Mouse (Mus musculus) liver, embryonic 15.5 days (tissue): Measurements from ENCODE around the gene Nup133. TPM values are rescaled to one million over a fixed set of nuclear protein-coding genes. Genes with fewer than 3 reads are reported as not detected.

Source experiments
- ATAC-seq: fragments of 200-750 bp; cut with Nextera tagmentation; 2 replicates; pipeline ENCODE4 v1.8.0; 2017; ENCODE audit warnings: moderate number of reproducible peaks, mild to moderate bottlenecking, moderate library complexity; ENCODE audit not compliant: insufficient read depth
- H3K27ac ChIP-seq: fragments of 300-500 bp; sonication (generic); replicated peaks from 2 replicates; pipeline ENCODE4 v1.5.1; 2015; ENCODE audit warnings: mild to moderate bottlenecking, inconsistent platforms
- H3K27me3 ChIP-seq: fragments of 300-500 bp; sonication (generic); 2 replicates; pipeline ENCODE4 v1.6.1; 2015; ENCODE audit warnings: mild to moderate bottlenecking, inconsistent platforms
- H3K36me3 ChIP-seq: fragments of 300-500 bp; sonication (generic); replicated peaks from 2 replicates; pipeline ENCODE4 v1.6.1; 2015; ENCODE audit warnings: moderate library complexity, mild to moderate bottlenecking, inconsistent platforms
- H3K4me1 ChIP-seq: fragments of 300-500 bp; sonication (generic); replicated peaks from 2 replicates; pipeline ENCODE4 v1.6.1; 2015; ENCODE audit warnings: inconsistent platforms
- H3K4me2 ChIP-seq: fragments of 300-500 bp; sonication (generic); 2 replicates; pipeline ENCODE4 v1.6.1; 2015; ENCODE audit warnings: moderate library complexity, mild to moderate bottlenecking, inconsistent platforms
- H3K4me3 ChIP-seq: fragments of 300-500 bp; sonication (generic); replicated peaks from 2 replicates; pipeline ENCODE4 v1.5.1; 2015; ENCODE audit warnings: mild to moderate bottlenecking, inconsistent platforms
- H3K9ac ChIP-seq: fragments of 300-500 bp; sonication (generic); 2 replicates; pipeline ENCODE4 v1.6.1; 2015; ENCODE audit warnings: moderate library complexity, mild to moderate bottlenecking, inconsistent platforms
- H3K9me3 ChIP-seq: fragments of 300-500 bp; sonication (generic); replicated peaks from 2 replicates; pipeline ENCODE4 v1.6.1; 2016; ENCODE audit warnings: inconsistent platforms
- WGBS: fragments of 180-500 bp; shearing (Covaris S2); methylation state at CpG from one replicate; pipeline ENCODE4 v1.1.7; 2015; ENCODE audit warnings: mixed read lengths; ENCODE audit not compliant: insufficient replicate concordance; 5-methylcytosine and 5-hydroxymethylcytosine counted together
- polyA plus RNA-seq: library from polyadenylated mRNA; unstranded; fragments of >200 nt; fragmentation: Nextera tagmentation; extraction: Ambion mirVana; gene quantifications from 2 replicates; pipeline ENCODE4 v1.2.1, GENCODE M21; 2015

Nup133 gene
- polyA plus RNA-seq, 1 experiment from 2014 or later = 19.2 TPM

DNA sequence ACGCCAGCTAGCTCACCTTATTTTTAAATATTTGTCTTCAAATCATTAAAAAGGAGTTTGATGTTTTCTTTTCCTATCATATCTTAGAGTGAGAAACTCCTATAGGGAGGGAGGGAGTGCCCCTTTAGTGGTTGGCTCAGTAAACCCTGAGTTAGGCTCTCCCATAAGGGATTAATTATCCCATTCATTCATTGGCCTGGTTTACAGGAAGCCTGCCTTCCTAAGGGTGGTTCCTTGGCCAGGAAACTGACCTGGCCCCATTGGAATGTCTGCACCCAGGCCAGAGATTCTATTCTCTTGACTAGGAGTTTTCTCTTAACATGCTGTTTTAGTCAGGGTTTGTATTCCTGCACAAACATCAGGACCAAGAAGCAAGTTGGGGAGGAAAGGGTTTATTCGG, 61.1 kb downstream of the Nup133 start:
- Histone ChIP-seq H3K4me2 (no peak overlapping the region), H3K9ac (no peak overlapping the region), H3K27ac (no peak overlapping the region), H3K36me3 (no peaks in the 10 kb centered on the region), H3K4me1 (peaks cover 7% of the 10 kb centered on the region; the same call in 1 of the 2 replicates), H3K9me3 (no peaks in the 10 kb centered on the region), H3K27me3 (peaks cover 81% of the 10 kb centered on the region), H3K4me3 (no peak overlapping the region)
- 57% methylated on average over 2 of the region's 2 CpGs for WGBS
- ATAC-seq = no peak

DNA sequence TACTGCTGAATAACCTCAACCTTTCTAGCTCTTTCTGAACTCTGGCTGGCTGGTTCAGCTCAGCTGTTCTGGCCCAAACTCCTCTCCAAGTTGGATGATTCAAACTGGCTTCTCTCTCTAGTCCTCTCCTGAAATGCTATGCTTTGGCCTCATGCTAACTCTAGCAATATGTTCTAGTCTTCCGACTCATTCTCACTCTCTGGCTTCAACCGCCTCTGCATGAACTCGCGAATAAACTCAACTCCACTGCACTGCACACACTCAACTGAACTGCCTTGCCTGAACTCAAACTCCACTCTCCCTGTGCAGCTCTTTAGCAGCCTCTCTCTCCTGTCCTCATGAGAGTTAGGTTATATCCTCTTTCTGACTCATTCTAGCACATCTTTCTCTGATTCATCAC, 61.9 kb downstream of the Nup133 start:
- Histone ChIP-seq H3K9me3 (no peaks in the 10 kb centered on the region), H3K36me3 (no peaks in the 10 kb centered on the region), H3K27ac (no peak overlapping the region), H3K4me3 (no peak overlapping the region), H3K4me1 (peaks cover 6% of the 10 kb centered on the region; the same call in 1 of the 2 replicates), H3K9ac (no peak overlapping the region), H3K27me3 (peaks cover 74% of the 10 kb centered on the region), H3K4me2 (no peak overlapping the region)
- 81% methylated on average over 4 of the region's 4 CpGs for WGBS
- no peak for ATAC-seq

DNA sequence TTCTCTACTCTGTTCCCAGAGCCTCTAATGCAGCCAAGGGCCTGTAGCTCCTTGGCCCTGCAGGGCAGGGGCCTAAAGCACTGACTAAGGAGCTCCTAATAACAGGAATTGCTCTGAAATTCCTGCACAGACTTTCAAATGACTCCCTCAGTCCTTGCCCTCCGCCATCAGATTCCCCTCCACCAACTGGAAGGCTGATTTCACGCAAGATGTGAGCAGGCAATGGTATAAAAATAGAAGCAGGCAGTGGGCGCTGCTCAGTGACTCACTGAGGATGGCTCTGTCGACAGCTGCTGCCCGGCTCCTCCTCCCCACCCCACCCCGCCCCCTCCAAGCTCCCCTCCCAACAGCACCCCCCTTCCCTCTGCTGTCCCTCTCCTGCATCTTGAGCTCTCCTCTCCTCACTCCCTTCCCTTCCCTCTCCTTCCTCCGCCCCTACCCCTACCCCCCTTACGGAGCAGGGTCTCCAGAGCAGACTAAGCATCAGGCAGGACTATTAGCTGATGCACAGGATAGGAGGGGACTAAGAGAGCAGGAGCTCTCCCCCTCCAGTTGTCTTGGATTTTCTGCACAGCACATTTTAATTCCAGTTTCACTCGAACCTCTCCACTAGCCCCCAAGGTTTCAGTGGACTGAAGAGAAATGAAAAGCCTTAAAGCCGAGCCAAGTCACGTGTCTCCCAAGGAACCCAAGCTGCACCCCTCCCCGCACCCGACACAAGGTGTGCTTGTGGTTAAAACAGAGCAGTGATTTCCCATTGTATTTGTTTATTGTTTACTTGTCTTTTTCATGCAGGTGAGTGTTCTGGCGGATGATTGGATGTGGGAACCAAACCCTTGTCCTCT, 64.1 kb downstream of the Nup133 start:
- H3K9ac ChIP-seq = no peak overlapping the region
- H3K4me3 ChIP-seq = no peak overlapping the region
- H3K4me1 ChIP-seq = no peaks in the 10 kb centered on the region
- H3K27ac ChIP-seq = no peak overlapping the region
- peaks cover 55% of the 10 kb centered on the region for H3K27me3 ChIP-seq
- H3K4me2 ChIP-seq = no peak overlapping the region
- ATAC-seq = no peak
- H3K36me3 ChIP-seq = no peaks in the 10 kb centered on the region
- H3K9me3 ChIP-seq = no peaks in the 10 kb centered on the region
- WGBS = 4% methylated on average over 14 of the region's 14 CpGs

DNA sequence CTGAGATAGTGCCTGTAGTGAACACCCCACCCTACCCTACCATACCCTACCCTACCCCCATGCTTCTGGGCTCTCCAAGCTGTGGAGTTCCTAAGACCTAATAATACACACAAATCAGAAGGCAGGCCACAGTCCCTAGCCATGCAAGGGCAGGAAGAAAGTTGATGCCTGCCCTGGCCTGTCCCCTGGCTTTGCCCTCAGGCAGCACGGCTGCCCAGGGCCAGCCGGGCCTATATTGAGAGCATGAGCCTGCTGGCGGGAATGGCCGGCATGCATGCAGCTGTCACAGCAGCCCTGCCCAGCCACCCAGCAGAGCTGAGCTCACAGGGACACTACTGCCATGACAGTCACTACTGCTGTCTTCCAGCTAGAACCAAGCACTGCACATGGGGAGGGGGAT, 66.0 kb downstream of the Nup133 start:
- Histone ChIP-seq H3K9me3 (no peaks in the 10 kb centered on the region), H3K4me2 (no peak overlapping the region), H3K27me3 (peaks cover 43% of the 10 kb centered on the region), H3K27ac (no peak overlapping the region), H3K4me3 (no peak overlapping the region), H3K4me1 (no peaks in the 10 kb centered on the region), H3K9ac (no peak overlapping the region), H3K36me3 (no peaks in the 10 kb centered on the region)
- no peak for ATAC-seq
- 65% methylated on average over 4 of the region's 4 CpGs for WGBS

DNA sequence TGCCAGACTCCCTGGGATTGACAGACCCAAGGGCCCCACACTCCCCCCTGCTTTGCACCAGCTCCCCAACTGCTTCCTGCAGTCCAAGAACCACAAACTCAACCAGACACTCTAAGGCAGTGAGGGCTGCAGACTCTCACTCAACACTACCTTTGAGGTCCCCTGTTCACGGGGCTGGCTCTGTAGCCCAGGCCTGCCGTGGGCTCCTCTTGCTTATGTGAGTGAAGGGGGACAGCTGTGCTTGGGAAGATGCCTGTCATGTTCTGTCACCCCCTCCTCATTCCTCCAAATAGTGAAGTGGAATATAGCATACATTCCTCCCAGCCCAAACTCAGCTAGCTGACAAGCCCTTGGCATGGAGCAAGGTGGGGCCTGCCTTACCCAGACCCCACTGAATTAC, 66.7 kb downstream of the Nup133 start:
- no peak overlapping the region for H3K27ac ChIP-seq
- no peaks in the 10 kb centered on the region for H3K9me3 ChIP-seq
- 45% methylated on average over 2 of the region's 2 CpGs for WGBS
- H3K9ac ChIP-seq = no peak overlapping the region
- no peak for ATAC-seq
- no peaks in the 10 kb centered on the region for H3K36me3 ChIP-seq
- no peak overlapping the region for H3K4me2 ChIP-seq
- H3K27me3 ChIP-seq = peaks cover 43% of the 10 kb centered on the region
- no peaks in the 10 kb centered on the region for H3K4me1 ChIP-seq
- H3K4me3 ChIP-seq = no peak overlapping the region

DNA sequence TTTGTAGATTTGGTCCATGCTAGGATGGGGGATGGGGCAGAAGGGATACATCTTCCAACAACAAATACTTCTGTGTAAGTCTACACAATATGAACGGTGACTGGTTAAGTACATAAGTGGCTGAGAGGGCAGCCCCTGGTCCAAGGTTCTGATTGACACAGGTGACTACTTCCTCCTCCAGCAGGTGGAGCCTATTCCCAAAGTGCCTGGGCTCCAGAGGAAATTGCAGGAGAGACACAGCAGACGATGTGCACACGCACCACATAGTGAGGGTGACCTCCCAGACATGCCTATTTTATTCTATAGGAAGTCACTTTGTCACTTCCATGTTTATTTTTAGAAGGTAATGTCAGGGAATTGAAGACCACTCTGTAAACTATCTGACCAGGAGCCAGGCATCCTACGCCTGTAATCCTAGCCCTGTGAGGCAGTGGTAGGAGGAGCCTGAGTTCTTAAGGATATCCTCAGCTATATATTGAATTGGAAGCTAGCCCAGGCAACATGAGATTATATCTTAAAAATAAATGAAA, 68.2 kb downstream of the Nup133 start:
- Histone ChIP-seq H3K9ac (no peak overlapping the region), H3K36me3 (no peaks in the 10 kb centered on the region), H3K9me3 (no peaks in the 10 kb centered on the region), H3K27ac (no peak overlapping the region), H3K4me2 (no peak overlapping the region), H3K4me3 (no peak overlapping the region), H3K27me3 (peaks cover 33% of the 10 kb centered on the region), H3K4me1 (no peaks in the 10 kb centered on the region)
- no peak for ATAC-seq
- 34% methylated on average over 4 of the region's 4 CpGs for WGBS

DNA sequence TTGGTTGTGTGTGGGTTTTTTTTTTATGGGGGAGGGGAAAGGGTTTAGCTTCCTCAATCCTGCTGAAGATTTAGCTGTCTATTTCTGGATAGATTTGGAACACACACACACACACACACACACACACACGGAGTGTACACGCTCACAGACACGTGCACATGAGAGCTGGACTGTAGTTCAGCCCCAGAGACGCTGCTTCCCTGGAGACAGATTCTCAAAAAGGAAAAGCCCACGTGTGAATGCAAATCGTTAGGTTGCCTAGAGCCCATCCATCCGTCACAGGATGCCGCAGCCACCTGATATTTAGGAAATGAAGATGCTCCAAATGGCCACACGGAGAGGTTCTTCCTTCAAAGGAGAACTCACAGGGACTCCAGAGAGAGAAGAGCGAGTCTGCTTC, 68.8 kb downstream of the Nup133 start:
- Histone ChIP-seq H3K27ac (no peak overlapping the region), H3K4me1 (no peaks in the 10 kb centered on the region), H3K9ac (no peak overlapping the region), H3K36me3 (no peaks in the 10 kb centered on the region), H3K4me2 (no peak overlapping the region), H3K9me3 (no peaks in the 10 kb centered on the region), H3K4me3 (no peak overlapping the region), H3K27me3 (peaks cover 27% of the 10 kb centered on the region)
- 45% methylated on average over 10 of the region's 10 CpGs for WGBS
- no peak for ATAC-seq

DNA sequence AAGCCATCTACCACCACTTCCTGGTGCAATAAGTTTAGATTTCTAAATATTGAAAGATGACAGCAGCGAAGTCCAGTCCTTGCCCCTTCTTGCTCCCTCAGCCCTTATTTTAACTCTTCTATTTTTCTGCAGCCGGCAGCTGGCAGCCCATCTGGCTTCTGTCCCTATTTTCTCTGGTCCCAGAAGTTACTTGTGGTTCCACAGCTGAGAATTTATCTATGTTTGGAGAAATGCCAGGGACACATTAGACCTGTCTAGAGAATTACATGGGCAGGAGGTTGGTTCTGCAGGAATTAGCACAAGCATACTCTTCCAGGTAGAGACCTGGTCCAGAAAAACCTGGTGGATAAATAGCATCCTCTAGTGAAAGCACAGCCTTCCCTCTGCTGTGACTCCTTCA, 71.2 kb downstream of the Nup133 start:
- H3K4me1 ChIP-seq = no peaks in the 10 kb centered on the region
- H3K4me2 ChIP-seq = no peak overlapping the region
- no peak overlapping the region for H3K9ac ChIP-seq
- no peaks in the 10 kb centered on the region for H3K36me3 ChIP-seq
- H3K9me3 ChIP-seq = no peaks in the 10 kb centered on the region
- no peak overlapping the region for H3K27ac ChIP-seq
- no peak overlapping the region for H3K4me3 ChIP-seq
- WGBS = 59% methylated on average over 2 of the region's 2 CpGs
- H3K27me3 ChIP-seq = peaks cover 3% of the 10 kb centered on the region
- no peak for ATAC-seq

DNA sequence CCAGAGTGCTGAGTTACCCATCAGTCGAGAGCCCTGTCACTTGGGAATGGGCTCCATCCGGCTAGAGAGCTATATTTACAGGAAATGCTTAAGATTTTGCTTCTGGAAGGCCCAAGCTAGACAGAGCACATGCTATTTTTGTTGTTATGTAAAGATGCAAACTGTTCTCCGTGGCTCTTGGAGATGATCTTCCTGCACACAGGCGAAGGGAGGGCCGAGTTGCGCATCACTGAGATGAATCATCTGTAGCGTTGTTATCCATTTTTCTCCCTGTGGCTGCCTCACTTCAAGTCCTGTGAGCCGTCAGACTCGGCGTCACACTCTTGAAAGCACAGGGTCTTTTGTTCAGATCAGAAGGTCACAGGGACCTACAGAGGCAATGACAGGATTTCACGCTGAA, 74.7 kb downstream of the Nup133 start:
- Histone ChIP-seq H3K27ac (no peak overlapping the region), H3K4me2 (no peak overlapping the region), H3K9ac (no peak overlapping the region), H3K4me3 (no peak overlapping the region), H3K9me3 (no peaks in the 10 kb centered on the region), H3K4me1 (no peaks in the 10 kb centered on the region), H3K36me3 (no peaks in the 10 kb centered on the region), H3K27me3 (no peaks in the 10 kb centered on the region; the same call in 1 of the 2 replicates)
- WGBS = 69% methylated on average over 11 of the region's 11 CpGs
- ATAC-seq = no peak

DNA sequence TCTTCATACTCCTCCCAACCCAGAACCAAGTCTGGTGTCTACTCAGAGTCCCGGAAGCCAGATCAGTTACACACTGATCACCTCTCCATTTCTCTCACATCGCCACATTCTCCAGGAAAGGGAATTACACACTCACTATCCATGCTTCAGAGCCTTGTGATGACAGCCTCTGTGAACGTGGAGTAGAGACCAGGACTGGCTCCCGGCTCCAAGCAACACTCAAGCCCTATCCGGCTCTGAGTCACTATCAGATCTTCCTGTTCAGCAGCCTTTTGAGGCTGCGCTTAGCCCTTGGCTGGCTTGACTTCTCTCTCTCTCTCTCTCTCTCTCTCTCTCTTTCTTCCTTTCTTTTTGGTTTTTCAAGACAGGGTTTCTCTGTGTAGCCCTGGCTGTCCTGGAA, 75.7 kb downstream of the Nup133 start:
- Histone ChIP-seq H3K9ac (no peak overlapping the region), H3K36me3 (no peaks in the 10 kb centered on the region), H3K4me2 (no peak overlapping the region), H3K9me3 (no peaks in the 10 kb centered on the region), H3K4me3 (no peak overlapping the region), H3K4me1 (no peaks in the 10 kb centered on the region), H3K27ac (no peak overlapping the region), H3K27me3 (no peaks in the 10 kb centered on the region; the same call in 1 of the 2 replicates)
- WGBS = 62% methylated on average over 6 of the region's 6 CpGs
- no peak for ATAC-seq

DNA sequence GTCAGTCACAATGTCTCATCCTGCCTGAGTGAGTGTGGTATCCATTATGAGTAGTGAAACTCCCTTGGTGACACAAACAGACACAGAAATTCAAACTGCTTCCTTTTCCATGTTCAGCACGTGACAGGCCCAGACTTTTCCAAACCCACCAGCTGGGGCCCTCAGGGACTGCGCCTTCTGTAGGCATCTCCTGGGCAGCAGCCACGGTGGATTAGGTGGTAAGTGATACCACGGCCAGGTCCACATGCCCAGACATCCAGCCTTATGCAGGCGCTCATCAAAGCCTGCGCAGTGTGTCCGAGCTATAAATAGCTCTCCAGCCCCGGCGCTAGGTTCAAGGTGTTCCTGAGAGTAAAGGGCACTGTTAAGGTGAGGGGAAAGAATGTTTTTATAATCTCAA, 77.0 kb downstream of the Nup133 start:
- no peaks in the 10 kb centered on the region for H3K9me3 ChIP-seq
- H3K4me1 ChIP-seq = no peaks in the 10 kb centered on the region
- H3K27me3 ChIP-seq = 0 out of 2 replicates have a peak, but pooled peaks cover 3% of the 10 kb centered on the region
- H3K27ac ChIP-seq = no peak overlapping the region
- no peaks in the 10 kb centered on the region for H3K36me3 ChIP-seq
- H3K4me2 ChIP-seq = no peak overlapping the region
- no peak overlapping the region for H3K9ac ChIP-seq
- H3K4me3 ChIP-seq = no peak overlapping the region
- 69% methylated on average over 9 of the region's 9 CpGs for WGBS
- no peak for ATAC-seq
